Mouse (Mus musculus) cerebellum, postnatal 14 days (tissue): ENCODE measurements around the gene B3gnt9.

ENCODE experiments used
- DNase-seq, 2 experiments: peaks; one replicate each; pipeline ENCODE4 v3.0.0; 2021; ENCODE audit warnings: mixed read lengths in 2 of 2

The B3gnt9 gene

GRCm38 (mm10) chr8:105254966-105255350 is at the start of gene B3gnt9:
Gene B3gnt9, minus strand, starts transcription at chr8:105255153.
- peak in 1 of 2 experiments; percentile 32 for DNase-seq

GRCm38 (mm10) chr8:105303874-105304273 is 48.9 kb upstream of the B3gnt9 start:
- DNase-seq: no peak

GRCm38 (mm10) chr8:105303396-105303795 is 48.4 kb upstream of the B3gnt9 start:
- no peak for DNase-seq

- DNase-seq: no peak
Observed at GRCm38 (mm10) chr8:105299962-105300361, 45.0 kb upstream of the B3gnt9 start.

GRCm38 (mm10) chr8:105298351-105299252 is 43.6 kb upstream of the B3gnt9 start:
- no peak for DNase-seq

GRCm38 (mm10) chr8:105297511-105298192 is 42.7 kb upstream of the B3gnt9 start, which contains the start of gene E2f4:
Gene E2f4, plus strand, starts transcription at chr8:105297663.
- peak; percentile 93 for DNase-seq

GRCm38 (mm10) chr8:105295895-105296573 is 41.1 kb upstream of the B3gnt9 start, which contains the start of gene Exoc3l:
Gene Exoc3l, minus strand, starts transcription at chr8:105296101.
- DNase-seq: no peak

- DNase-seq: no peak
Observed at GRCm38 (mm10) chr8:105295256-105295655, 40.3 kb upstream of the B3gnt9 start.

GRCm38 (mm10) chr8:105294776-105295175 is 39.8 kb upstream of the B3gnt9 start:
- DNase-seq: no peak

GRCm38 (mm10) chr8:105293405-105293804 is 38.5 kb upstream of the B3gnt9 start:
- peak; percentile 79 to 91 for DNase-seq

GRCm38 (mm10) chr8:105292471-105292870 is 37.5 kb upstream of the B3gnt9 start:
- peak in 1 of 2 experiments; percentile 36 for DNase-seq

- DNase-seq: peak in 1 of 2 experiments; percentile 39
Observed at GRCm38 (mm10) chr8:105291802-105292201, 36.8 kb upstream of the B3gnt9 start.

- DNase-seq: peak in 1 of 2 experiments; percentile 50
Observed at GRCm38 (mm10) chr8:105291364-105291763, 36.4 kb upstream of the B3gnt9 start.

- DNase-seq: peak; percentile 96 to 99
Observed at GRCm38 (mm10) chr8:105290554-105291314, 35.8 kb upstream of the B3gnt9 start.

GRCm38 (mm10) chr8:105289805-105290460 is 35.0 kb upstream of the B3gnt9 start, which contains the start of gene 4931428F04Rik:
Gene 4931428F04Rik, minus strand, starts transcription at chr8:105289864.
- peak; percentile 75 to 83 for DNase-seq

GRCm38 (mm10) chr8:105288958-105289732 is 34.2 kb upstream of the B3gnt9 start:
- DNase-seq: peak; percentile 99

- DNase-seq: no peak
Observed at GRCm38 (mm10) chr8:105288231-105288630, 33.3 kb upstream of the B3gnt9 start.

GRCm38 (mm10) chr8:105286907-105287306 is 32.0 kb upstream of the B3gnt9 start:
- no peak for DNase-seq

- DNase-seq: peak in 1 of 2 experiments; percentile 47
Observed at GRCm38 (mm10) chr8:105285514-105285913, 30.6 kb upstream of the B3gnt9 start.

GRCm38 (mm10) chr8:105283074-105283473 is 28.1 kb upstream of the B3gnt9 start:
- DNase-seq: peak; percentile 70 to 81

GRCm38 (mm10) chr8:105282239-105282638 is 27.3 kb upstream of the B3gnt9 start:
- no peak for DNase-seq
